Mouse (Mus musculus) stomach, embryonic 15.5 days (tissue): Measurements from ENCODE around the gene Ube2i. TPM values are rescaled to one million over a fixed set of nuclear protein-coding genes. Genes with fewer than 3 reads are reported as not detected.
A peak's percentile ranks its signal among the peaks of the same experiment; 100 is the strongest.
"Not testable (repeated sequence)": the region's sequence is repeated elsewhere in the genome, so short reads cannot be mapped to it uniquely, and the experiment has no call there.

Source experiments
- ATAC-seq: fragments of 200-750 bp; cut with Nextera tagmentation; 2 replicates; pipeline ENCODE4 v1.8.0; 2017; ENCODE audit warnings: low read depth, moderate number of reproducible peaks, moderate TSS enrichment; ENCODE audit not compliant: insufficient read depth, low FRiP score
- H3K27ac ChIP-seq: fragments of 300-500 bp; sonication (generic); 2 replicates; pipeline ENCODE4 v1.5.1; 2015; ENCODE audit warnings: mild to moderate bottlenecking, inconsistent platforms
- H3K27me3 ChIP-seq: fragments of 300-500 bp; sonication (generic); replicated peaks from 2 replicates; pipeline ENCODE4 v1.6.1; 2015; ENCODE audit warnings: inconsistent platforms
- H3K36me3 ChIP-seq: fragments of 300-500 bp; sonication (generic); 2 replicates; pipeline ENCODE4 v1.6.1; 2015; ENCODE audit warnings: inconsistent platforms
- H3K4me1 ChIP-seq: fragments of 300-500 bp; sonication (generic); 2 replicates; pipeline ENCODE4 v1.6.1; 2015; ENCODE audit warnings: inconsistent platforms
- H3K4me2 ChIP-seq: fragments of 300-500 bp; sonication (generic); 2 replicates; pipeline ENCODE4 v1.6.1; 2015; ENCODE audit warnings: mild to moderate bottlenecking, inconsistent platforms
- H3K4me3 ChIP-seq: fragments of 300-500 bp; sonication (generic); replicated peaks from 2 replicates; pipeline ENCODE4 v1.5.1; 2015; ENCODE audit warnings: inconsistent platforms
- H3K9ac ChIP-seq: fragments of 300-500 bp; sonication (generic); 2 replicates; pipeline ENCODE4 v1.6.1; 2015; ENCODE audit warnings: inconsistent platforms
- H3K9me3 ChIP-seq: fragments of 300-500 bp; sonication (generic); 2 replicates; pipeline ENCODE4 v1.6.1; 2016; ENCODE audit warnings: inconsistent platforms
- WGBS: fragments of 180-500 bp; shearing (Covaris S2); methylation state at CpG from one replicate; pipeline ENCODE4 v1.1.7; 2015; 5-methylcytosine and 5-hydroxymethylcytosine counted together
- polyA plus RNA-seq: library from polyadenylated mRNA; unstranded; fragments of >200 nt; fragmentation: Nextera tagmentation; extraction: Ambion mirVana; gene quantifications from 2 replicates; pipeline ENCODE4 v1.2.1, GENCODE M21; 2015

Ube2i gene
- polyA plus RNA-seq, 1 experiment from 2014 or later = 503 TPM

DNA sequence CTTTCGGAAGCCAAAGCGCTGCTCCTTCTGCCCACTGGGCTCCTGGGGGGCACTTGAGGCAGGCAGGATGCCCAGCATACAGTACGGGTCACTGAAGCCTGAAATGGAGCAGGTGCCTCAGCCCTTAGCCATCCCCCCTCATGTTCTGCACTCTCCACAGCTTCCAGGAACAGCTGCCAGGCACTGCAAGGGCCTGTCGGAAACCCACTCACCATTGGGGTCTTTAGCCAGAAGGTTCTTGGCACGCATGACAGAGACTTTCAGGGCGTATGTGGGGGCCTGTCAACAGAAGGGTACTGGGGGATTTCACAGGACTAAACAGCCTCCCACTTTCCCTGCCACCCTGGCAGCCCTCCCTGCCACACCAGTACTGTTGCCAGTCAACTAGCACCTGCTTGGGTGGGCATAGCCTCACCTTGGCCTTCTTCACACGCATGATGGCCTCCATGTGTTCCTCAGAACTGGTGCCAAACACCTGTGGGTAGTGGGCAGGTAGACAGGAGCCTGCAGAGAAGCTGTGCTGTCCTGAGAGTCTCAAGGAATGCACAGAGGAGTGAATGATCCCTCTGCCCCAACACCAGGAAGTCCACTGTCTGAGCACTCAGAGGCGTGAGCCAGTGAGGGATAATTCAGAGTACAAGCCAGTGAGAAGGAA is 24.1 kb downstream of the Ube2i start:
- Histone ChIP-seq H3K4me3 (no peak overlapping the region), H3K9ac (no peak overlapping the region), H3K36me3 (no peaks in the 10 kb centered on the region), H3K4me2 (no peak overlapping the region), H3K9me3 (no peaks in the 10 kb centered on the region), H3K27ac (no peak overlapping the region), H3K4me1 (no peaks in the 10 kb centered on the region), H3K27me3 (peaks cover 17% of the 10 kb centered on the region)
- ATAC-seq = no peak
- 78% methylated on average over 8 of the region's 8 CpGs for WGBS

DNA sequence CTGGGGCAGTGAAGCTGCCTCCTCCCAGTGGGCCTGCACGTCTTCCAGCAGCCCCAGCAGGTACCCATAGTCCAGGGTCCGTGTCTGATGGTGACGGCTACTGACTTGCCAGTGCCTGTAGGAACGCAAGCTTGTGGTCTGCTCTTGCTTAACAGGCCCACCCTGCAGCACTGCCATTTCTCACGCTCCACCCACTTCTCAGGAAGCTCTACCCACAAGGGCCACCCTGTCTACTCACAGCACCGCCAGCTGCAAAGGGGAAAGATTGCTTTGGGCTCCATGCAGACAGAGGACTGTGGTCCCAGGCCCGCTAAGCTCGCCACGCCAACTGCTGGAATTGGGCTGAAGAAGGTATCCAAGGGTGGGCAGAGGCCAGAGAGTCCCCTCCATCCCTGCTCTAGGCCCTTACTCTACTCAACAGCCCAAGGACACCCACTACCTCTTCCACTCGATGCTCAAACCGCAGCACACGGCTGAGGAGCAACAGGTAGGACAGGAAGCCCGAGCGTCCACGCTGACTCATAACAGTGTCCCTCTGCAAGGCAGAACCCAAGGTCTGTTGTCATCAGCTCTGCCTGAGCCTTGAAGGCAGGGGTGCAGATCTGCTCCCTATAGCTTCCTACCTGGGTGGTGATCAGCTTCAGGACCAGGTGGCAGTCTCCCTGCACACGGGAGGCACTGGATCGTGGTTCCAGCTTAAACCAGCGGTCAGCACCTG is 26.2 kb downstream of the Ube2i start:
- peaks cover 7% of the 10 kb centered on the region; the same call in 1 of the 2 replicates for H3K36me3 ChIP-seq
- 76% methylated on average over 18 of the region's 18 CpGs for WGBS
- peaks cover under 1% of the 10 kb centered on the region; the same call in 1 of the 2 replicates for H3K27me3 ChIP-seq
- ATAC-seq = no peak
- no peak overlapping the region for H3K4me3 ChIP-seq
- H3K27ac ChIP-seq = no peak overlapping the region
- H3K9me3 ChIP-seq = no peaks in the 10 kb centered on the region
- no peaks in the 10 kb centered on the region for H3K4me1 ChIP-seq
- no peak overlapping the region for H3K4me2 ChIP-seq
- no peak overlapping the region for H3K9ac ChIP-seq

DNA sequence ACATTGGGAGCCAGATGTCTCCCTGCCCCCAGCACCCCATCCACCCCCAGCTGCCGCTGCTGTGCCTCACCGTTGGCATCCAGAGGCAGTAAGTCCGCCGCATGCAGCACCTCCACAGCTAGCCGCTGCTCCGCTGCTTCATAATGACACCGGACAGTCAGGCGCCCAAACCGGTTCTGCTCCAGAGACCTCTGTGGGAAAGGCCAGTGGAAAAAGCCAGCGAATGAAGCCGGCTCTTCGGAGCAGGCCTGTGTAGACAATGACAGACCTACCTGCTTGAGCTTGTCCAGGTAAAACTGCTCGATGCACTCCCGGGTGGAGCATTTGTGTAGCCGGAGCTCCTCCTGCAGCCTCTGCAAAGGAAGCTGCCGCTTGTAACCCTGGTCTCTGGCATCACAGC is 30.2 kb downstream of the Ube2i start:
- Histone ChIP-seq H3K4me3 (no peak overlapping the region), H3K4me1 (peaks cover 15% of the 10 kb centered on the region), H3K27me3 (no peaks in the 10 kb centered on the region), H3K9ac (no peak overlapping the region), H3K36me3 (peaks cover 14% of the 10 kb centered on the region), H3K27ac (no peak overlapping the region), H3K9me3 (no peaks in the 10 kb centered on the region), H3K4me2 (no peak overlapping the region)
- WGBS = 77% methylated on average over 16 of the region's 16 CpGs
- ATAC-seq = no peak

DNA sequence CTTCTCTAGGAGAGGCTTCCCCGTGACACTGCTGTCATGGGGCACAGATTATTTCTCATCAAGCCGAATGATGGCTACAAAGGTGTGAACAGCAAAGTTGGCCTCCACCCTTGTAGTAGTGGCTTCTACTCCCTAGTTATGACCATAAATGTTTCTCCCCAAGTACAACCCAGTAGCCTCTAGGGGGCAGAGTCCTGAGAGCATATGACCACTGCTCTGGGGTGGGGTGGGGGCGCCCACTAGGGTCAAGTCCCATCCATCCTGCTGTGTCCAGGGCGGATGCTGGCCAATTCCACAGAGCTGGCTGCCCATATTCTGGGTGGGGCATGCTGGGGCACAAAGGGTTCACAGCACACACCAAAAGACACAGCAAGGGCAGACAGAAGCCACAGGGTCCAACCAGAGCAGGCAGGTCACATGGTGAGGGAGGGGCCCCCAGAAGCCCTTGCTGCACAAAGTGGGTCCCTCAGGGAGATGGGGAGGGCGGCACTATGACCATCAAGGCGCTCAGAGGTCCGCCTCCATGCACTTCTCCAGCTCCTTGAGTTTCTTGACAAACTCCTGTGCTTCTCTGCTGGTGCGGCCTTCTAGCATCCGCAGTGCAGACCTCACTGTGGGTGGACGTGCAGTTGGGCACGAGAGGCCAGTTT is 31.2 kb downstream of the Ube2i start:
- WGBS = 86% methylated on average over 11 of the region's 11 CpGs
- peaks cover 17% of the 10 kb centered on the region for H3K4me1 ChIP-seq
- no peak overlapping the region for H3K27ac ChIP-seq
- no peak overlapping the region for H3K4me3 ChIP-seq
- H3K9ac ChIP-seq = no peak overlapping the region
- no peak overlapping the region for H3K4me2 ChIP-seq
- H3K36me3 ChIP-seq = peaks cover 14% of the 10 kb centered on the region
- no peaks in the 10 kb centered on the region for H3K9me3 ChIP-seq
- no peaks in the 10 kb centered on the region for H3K27me3 ChIP-seq
- ATAC-seq = no peak

DNA sequence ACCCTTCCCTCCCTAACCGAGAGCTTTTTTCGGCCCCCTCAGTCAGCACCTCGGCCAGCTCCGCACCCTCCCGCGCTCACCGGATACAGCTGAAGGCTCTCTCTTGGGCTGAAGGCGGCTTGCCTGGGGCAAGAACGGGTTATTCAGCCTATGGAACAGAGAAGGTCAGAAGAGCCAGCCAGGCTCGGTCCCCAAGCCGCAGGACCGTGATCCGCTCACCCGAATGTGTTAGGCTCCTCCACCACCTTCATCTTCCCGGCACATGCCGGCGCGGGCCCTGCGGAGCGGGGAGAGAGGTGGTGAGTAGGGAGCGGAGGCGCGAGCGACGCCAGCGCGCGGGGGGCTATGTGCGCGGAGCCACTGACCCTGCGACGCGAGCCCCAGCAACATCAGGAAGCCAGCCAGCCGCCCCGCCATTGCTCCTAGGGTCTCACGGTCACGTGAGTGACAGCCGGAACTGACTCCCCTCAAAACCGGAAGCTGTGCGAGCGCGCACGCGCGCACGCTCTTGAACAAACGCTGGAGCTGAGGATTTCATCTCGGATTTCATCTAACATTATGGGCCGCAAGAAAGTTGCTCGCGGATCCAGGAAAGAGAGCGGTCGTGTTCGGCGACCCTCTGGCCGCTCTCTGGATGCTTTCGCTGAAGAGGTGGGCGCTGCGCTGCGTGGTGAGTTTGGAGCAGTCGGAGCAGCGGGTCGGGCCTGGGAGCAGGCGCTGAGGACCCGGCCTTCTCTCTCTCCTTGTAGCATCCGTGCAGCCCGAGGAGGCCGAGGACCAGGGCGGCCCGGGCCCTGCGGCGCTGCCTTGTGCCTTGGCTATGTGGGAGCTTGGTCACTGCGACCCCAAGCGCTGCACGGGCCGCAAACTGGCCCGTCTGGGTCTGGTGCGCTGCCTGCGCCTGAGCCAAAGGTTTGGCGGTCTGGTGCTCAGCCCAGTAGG is 34.5 kb downstream of the Ube2i start, which contains the start of the genes Gnptg and Tsr3:
Gene Gnptg, minus strand, starts transcription at position 430 of the 942 bp plus-strand sequence.
Gene Tsr3, plus strand, starts transcription at position 476 of the 942 bp plus-strand sequence.
- peak within 1 kb of the TSS; percentile 95 for H3K4me3 ChIP-seq
- no peaks in the 10 kb centered on the region for H3K9me3 ChIP-seq
- H3K4me1 ChIP-seq = peaks cover 17% of the 10 kb centered on the region
- peaks cover 16% of the 10 kb centered on the region for H3K36me3 ChIP-seq
- H3K9ac ChIP-seq = peak within 1 kb of the TSS; percentile 99
- WGBS = under 1% methylated on average over 80 of the region's 80 CpGs
- peak within 1 kb of the TSS; percentile 91 for H3K4me2 ChIP-seq
- peak; percentile 81 for ATAC-seq
- H3K27ac ChIP-seq = peak within 1 kb of the TSS; percentile 85
- H3K27me3 ChIP-seq = no peaks in the 10 kb centered on the region

DNA sequence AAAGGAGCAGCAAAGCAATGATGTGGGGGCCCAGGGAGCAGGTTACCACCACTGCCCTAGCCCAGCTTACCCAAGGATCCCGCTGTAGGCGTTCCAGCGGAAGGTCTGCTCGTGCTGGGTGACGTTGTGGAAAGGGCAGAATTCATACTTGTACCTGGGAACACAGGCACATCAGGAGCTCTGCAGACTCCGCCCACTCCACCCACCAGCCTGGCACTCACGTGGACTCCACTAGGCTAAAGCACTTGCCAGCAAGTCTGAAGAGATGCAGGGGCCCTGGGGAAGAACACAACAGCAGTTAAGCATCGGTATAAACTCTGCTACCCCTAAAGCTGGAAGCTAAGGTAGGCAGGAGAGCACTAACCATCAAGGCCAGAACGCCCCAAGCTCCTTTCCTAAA is 38.8 kb downstream of the Ube2i start:
- no peak for ATAC-seq
- Histone ChIP-seq H3K4me1 (peaks cover 7% of the 10 kb centered on the region), H3K4me2 (no peak overlapping the region), H3K4me3 (no peak overlapping the region), H3K9me3 (no peaks in the 10 kb centered on the region), H3K36me3 (peaks cover 12% of the 10 kb centered on the region), H3K27ac (no peak overlapping the region), H3K27me3 (no peaks in the 10 kb centered on the region), H3K9ac (no peak overlapping the region)
- WGBS = 86% methylated on average over 9 of the region's 9 CpGs

DNA sequence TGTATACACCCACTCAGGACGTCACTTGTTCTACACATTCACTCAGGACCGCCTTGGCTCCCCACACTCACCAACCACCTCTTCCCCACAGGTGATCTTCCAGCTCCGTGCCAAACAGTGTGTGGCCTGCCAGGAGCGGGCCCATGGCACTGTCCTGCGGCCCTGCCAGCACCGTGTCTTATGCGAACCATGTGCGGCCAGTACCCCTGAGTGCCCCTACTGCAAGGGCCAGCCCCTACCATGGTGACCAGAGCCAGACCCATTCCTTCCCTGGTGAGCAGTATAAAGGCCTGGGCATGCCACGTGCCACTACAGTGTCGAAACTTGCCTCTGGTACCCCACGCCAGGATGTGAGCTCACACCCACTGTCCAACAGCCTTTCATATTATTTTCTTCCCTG is 42.8 kb downstream of the Ube2i start:
- H3K9ac ChIP-seq, H3K4me3 ChIP-seq, ATAC-seq, H3K4me2 ChIP-seq, H3K27me3 ChIP-seq, H3K9me3 ChIP-seq, H3K4me1 ChIP-seq, H3K27ac ChIP-seq: not testable (repeated sequence)
- peaks cover 21% of the 10 kb centered on the region for H3K36me3 ChIP-seq
- 96% methylated on average over 7 of the region's 11 CpGs for WGBS

DNA sequence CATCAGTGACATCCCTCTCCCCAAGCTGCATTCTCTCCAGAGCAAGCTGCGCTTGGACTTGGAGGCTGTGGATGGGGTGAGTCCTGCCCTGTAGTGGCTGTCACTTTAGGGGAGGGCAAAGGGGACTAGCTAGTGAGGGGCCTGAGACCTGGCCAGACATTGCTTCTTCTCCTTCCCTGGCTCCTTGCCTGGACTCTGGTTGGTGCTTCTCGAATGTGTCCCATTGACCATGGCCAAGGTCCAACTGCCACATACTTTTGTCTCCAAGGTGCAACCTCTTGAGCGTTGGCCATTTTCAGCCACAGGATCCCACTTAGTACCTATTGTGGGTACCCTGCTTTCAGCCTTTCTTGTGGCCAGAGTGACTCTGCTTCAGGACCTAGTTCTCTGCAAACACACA is 43.7 kb downstream of the Ube2i start:
- ATAC-seq = no peak
- WGBS = 93% methylated on average over 3 of the region's 3 CpGs
- peaks cover 21% of the 10 kb centered on the region for H3K36me3 ChIP-seq
- no peaks in the 10 kb centered on the region for H3K4me1 ChIP-seq
- H3K4me2 ChIP-seq = no peak overlapping the region
- no peak overlapping the region for H3K9ac ChIP-seq
- no peak overlapping the region for H3K27ac ChIP-seq
- H3K9me3 ChIP-seq = no peaks in the 10 kb centered on the region
- H3K4me3 ChIP-seq = no peak overlapping the region
- no peaks in the 10 kb centered on the region for H3K27me3 ChIP-seq

DNA sequence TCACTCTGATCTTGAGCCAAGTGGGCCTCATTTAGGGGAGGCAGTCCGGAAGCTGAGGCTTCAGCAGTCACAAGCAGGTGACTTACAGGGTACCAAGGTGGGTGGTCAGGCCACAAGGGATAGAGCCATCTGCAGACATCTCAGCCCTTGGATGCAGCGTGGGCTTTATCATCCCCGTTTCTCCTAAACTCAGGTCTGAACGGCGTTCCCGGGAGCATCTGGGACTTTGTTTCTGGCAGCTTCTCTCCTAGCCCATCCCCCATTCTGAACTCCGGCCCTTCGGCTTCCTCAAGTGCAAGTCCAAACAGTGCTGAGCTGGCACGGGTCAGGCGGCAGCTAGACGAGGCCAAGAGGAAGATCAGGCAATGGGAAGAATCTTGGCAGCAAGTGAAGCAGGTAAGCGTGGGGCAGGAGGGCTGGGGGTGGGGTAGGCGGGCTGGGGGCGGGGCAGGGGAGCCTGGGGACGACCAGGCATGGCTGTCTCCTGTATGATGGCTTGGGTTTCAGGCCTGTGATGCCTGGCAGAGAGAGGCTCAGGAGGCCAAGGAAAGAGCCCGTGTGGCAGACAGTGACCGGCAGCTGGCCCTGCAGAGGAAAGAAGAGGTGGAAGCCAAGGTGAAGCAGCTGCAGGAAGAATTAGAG is 44.3 kb downstream of the Ube2i start:
- not testable (repeated sequence) for H3K9ac ChIP-seq, H3K4me3 ChIP-seq, ATAC-seq, H3K4me1 ChIP-seq, H3K9me3 ChIP-seq, H3K4me2 ChIP-seq, H3K27ac ChIP-seq, H3K27me3 ChIP-seq
- H3K36me3 ChIP-seq = peaks cover 20% of the 10 kb centered on the region
- WGBS = 73% methylated on average over 17 of the region's 17 CpGs

DNA sequence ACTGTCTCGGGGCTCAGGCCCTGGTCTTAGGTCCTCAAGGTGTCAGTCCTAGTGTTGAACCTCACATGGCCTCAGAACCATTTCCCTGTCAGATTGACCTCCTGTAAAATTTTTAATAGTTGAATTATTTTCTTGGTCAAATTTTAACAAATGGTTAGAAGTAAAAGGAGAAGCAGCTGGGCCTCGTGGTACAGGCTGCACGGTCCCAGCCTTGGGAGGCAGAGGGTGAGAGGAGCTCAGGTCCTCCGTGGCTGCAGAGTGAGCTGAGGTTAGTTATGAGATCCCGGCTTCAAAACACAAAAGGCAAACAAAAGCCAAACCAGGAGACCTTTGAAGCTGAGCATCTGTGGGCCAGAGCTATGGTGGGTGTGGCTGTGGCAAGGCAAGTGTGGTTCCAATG is 46.4 kb downstream of the Ube2i start:
- H3K9me3 ChIP-seq = no peaks in the 10 kb centered on the region
- no peaks in the 10 kb centered on the region for H3K27me3 ChIP-seq
- 83% methylated on average over 5 of the region's 5 CpGs for whole genome bisulfite sequencing
- H3K27ac ChIP-seq = no peak overlapping the region
- no peak overlapping the region for H3K4me2 ChIP-seq
- H3K4me1 ChIP-seq = 0 out of 2 replicates have a peak, but pooled peaks cover under 1% of the 10 kb centered on the region
- no peak overlapping the region for H3K4me3 ChIP-seq
- H3K9ac ChIP-seq = no peak overlapping the region
- ATAC-seq = no peak
- H3K36me3 ChIP-seq = peaks cover 13% of the 10 kb centered on the region

DNA sequence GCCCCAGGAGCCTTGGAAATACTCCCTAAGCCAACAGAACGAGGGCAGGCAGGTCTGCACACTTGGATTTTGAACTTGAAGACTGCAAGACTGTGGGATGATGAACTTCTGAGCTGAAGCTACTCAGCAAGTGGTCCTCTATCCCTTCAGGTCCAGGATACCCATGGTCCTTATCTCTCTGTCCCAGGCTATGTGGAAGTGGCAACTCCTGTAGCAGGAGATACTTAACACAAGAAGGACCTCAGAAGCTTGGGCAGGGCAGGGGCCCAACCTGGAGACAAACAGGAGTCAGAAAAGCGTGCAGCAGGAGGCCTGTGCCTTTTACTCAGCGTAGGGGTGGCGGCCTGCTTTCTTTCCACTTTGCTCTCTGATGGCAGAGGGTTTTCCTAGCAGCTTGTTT is 48.8 kb downstream of the Ube2i start:
- H3K27ac ChIP-seq = no peak overlapping the region
- WGBS = 84% methylated on average over 4 of the region's 4 CpGs
- no peak for ATAC-seq
- no peaks in the 10 kb centered on the region for H3K9me3 ChIP-seq
- H3K4me2 ChIP-seq = no peak overlapping the region
- H3K4me1 ChIP-seq = peaks cover 14% of the 10 kb centered on the region
- H3K36me3 ChIP-seq = peaks cover 10% of the 10 kb centered on the region; the same call in 1 of the 2 replicates
- H3K9ac ChIP-seq = no peak overlapping the region
- H3K4me3 ChIP-seq = no peak overlapping the region
- no peaks in the 10 kb centered on the region for H3K27me3 ChIP-seq
